Mouse (Mus musculus) spleen, adult 2 months (tissue): Measurements from ENCODE around the gene Gm2a.

Source experiments
- CTCF ChIP-seq: fragments of 200-500 bp; IDR thresholded peaks from 2 replicates; pipeline ENCODE4 v1.5.1; 2011; ENCODE audit warnings: mild to moderate bottlenecking, inconsistent platforms; ENCODE audit not compliant: insufficient read depth, insufficient read length, insufficient replicate concordance; ENCODE audit errors: extremely low read depth
- POLR2A ChIP-seq: fragments of 200-500 bp; IDR thresholded peaks from 2 replicates; pipeline ENCODE4 v1.6.1; 2011; ENCODE audit warnings: low read depth, low read length, inconsistent platforms

- TF ChIP-seq CTCF (no peak), POLR2A (no peak)
These were observed 21.7 kb upstream of the Gm2a start for GRCm38 (mm10) chr11:55076234-55076633.
